Mouse (Mus musculus) stomach, postnatal 0 days (tissue): Measurements from ENCODE around the gene Reep3.

ENCODE experiments used
- CTCF ChIP-seq: IDR thresholded peaks from 2 replicates; pipeline ENCODE4 v1.5.1; 2016; ENCODE audit warnings: antibody characterized with exemption, low read depth, mild to moderate bottlenecking, moderate library complexity
- EP300 ChIP-seq: optimal IDR thresholded peaks from 2 replicates; pipeline ENCODE3; 2016; ENCODE audit warnings: antibody characterized with exemption

GRCm38 (mm10) chr10:67043236-67043635 lies 53.5 kb downstream of the Reep3 start:
- TF ChIP-seq CTCF, result no peak
- TF ChIP-seq EP300, result no peak
